Mouse (Mus musculus) kidney, postnatal 10 days (tissue): ENCODE data around the gene Zbtb20.

Experiments
- DNase-seq: peaks from one replicate; pipeline ENCODE4 v3.0.0; 2021; ENCODE audit warnings: mixed read lengths

Zbtb20 gene

DNA sequence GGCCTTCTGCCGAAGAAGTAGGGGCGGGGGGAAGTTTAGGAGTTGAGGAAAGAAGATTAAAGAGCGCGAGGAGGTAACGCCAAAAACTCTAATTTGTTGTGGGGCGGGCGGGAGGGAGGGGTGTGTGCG lies at the start of gene Zbtb20:
Gene Zbtb20, plus strand, starts transcription at position 30 of the 129 bp plus-strand sequence.
- DNase-seq = no peak

DNA sequence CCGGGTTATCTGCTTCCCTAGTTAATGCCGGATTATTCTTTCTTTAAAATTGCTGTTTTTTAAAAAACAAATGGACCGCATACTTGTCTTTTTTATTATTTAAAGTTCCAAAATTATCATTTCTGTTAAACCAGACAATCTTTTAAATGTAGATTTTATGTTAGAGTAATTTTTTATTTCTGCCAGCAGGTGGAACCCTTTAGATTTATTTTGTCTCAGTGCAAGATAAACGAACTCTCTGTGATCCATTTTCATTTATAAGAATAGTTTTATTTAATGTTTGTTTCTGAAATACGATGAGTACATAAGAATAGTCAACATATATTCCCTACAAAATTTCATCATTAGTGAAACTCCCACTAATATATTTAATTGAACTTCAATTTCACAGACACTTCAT lies 39.7 kb upstream of the Zbtb20 start:
- no peak for DNase-seq

GRCm38 (mm10) chr16:42836404-42837120 lies 39.1 kb upstream of the Zbtb20 start:
- no peak for DNase-seq

DNA sequence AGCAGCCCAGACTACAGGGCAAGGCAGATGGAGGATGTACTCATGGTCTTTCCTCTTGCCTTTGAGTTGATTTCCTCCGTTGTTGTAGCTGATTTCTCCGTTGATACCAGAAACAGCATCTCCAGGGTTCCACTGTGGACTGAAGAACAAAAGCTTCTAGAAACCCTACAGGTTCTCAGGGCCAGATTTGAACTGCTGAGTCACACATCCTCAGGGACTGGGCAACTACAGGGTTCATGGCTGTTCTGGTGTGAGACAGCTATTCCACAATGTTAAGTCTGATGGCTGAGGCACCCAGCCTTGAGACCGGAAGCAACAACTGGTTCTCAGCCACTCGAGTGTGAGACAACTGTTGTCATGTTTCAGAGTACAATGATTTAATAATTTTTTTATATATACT lies 37.5 kb upstream of the Zbtb20 start:
- DNase-seq = no peak

DNA sequence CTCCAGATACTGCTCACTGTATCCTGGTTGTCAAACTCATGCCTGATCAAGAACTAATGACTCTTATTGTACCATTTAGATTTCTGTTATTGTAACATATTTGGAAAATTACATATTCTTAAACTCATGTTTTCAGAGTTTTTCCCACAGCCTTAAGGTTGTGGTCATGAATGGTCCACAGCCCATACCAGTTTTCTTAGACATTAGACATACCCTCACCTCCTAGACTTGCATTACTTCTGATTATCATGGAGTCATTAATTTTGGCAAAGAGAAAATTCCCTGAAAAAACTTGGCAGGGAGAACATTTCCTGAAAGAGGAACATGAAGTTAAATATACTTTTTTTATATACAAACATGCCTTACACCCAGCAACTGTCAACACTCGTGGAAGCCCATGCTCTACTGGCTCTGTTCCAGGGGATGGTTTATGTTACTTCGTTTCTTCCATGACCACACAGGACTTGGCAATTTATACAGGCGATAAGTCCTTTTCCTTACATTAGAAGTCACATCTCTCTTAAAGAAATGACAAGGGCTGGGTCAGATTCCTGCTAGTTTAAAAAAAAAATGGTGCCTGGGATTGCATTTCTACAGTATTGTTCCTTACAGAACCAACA lies 18.0 kb upstream of the Zbtb20 start:
- DNase-seq = no peak

- no peak for DNase-seq
These were observed 16.4 kb upstream of the Zbtb20 start for GRCm38 (mm10) chr16:42859251-42859650.

DNA sequence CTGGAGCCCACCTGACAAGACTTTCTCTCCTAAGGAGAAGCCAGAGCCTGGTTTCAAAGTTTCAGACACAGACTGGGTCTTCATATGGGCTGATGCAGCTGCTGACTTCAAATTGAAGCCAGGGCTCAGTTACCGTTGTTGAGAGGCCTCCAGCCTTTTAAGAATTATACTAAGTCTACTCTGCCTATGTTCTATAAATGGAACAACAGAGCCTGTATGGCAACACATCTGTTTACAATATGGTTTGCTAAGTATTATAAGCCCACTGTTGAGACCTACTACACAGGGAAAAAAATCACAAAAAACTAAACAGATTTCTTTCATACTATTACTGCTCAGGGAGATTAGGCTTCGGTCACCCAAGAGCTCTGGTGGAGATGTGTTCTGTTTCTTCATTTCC lies 12.4 kb upstream of the Zbtb20 start:
- DNase-seq = no peak

DNA sequence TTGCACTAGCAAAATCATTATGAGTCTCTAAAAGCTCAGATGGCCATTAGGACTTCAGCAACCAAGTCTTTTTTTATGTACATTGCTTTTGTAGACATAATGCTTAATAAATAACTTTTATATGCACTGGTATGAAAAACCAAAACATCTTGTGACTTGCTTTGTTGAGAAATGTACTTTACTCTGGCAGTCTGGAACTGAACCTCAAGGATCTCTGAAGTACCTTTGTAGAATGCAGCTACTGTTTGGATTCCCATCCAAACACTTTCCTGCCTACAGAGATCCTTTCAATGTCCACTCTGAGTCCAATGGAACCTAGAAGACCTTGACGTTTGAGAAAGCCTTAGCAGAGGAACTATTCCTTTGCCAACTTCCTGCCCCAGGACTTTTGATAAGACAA lies 9.6 kb upstream of the Zbtb20 start:
- DNase-seq = no peak

DNA sequence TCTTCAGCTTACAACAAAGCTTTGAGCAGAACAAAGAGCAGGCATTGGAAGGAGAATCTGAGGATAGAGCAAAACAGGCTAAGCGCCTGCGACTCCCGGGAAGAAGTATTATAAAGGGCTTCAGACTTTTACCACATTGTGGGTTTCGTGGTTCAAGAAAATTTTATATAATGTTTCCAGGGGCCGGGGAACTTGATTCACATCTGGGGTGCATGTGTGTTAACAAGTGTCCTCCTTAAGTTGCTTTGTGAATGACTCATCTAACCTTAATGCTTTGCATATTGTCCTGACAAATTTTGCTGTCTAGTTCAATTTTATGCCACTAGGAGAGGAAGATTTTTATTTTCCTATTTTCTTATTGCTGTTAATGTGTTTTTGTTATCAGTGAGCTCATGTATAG lies 3.6 kb upstream of the Zbtb20 start:
- DNase-seq = no peak

- no peak for DNase-seq
These were observed 1.7 kb upstream of the Zbtb20 start for GRCm38 (mm10) chr16:42873942-42874341.

GRCm38 (mm10) chr16:42874456-42874855 lies 1.2 kb upstream of the Zbtb20 start:
- peak; percentile 70 for DNase-seq

GRCm38 (mm10) chr16:42874910-42875851 lies 500 bp upstream of the Zbtb20 start:
- DNase-seq = peak; percentile 99

GRCm38 (mm10) chr16:42876021-42877000 lies 630 bp downstream of the Zbtb20 start:
- DNase-seq = peak; percentile 90

- no peak for DNase-seq
These were observed 4.4 kb downstream of the Zbtb20 start for GRCm38 (mm10) chr16:42880046-42880445.

GRCm38 (mm10) chr16:42885538-42885937 lies 9.9 kb downstream of the Zbtb20 start:
- no peak for DNase-seq

DNA sequence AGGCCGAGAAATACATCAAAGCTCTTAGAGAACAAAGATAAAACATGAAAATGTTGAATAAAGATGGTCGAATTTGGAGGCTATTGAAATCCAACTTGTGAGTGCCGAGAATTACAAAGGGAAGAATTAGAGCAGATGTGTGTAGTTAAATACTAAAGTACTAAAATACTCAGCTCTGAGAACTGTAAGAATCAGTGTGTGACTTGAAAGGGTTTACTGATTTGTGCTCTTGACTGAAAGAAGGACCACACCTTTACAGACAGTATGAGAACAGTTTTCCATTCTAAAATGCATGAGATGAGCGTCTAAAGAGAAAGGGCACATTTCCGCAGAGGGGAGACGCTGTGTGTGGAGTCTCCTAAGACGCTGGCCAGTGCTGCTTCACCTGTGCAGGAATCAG lies 10.3 kb downstream of the Zbtb20 start:
- no peak for DNase-seq

DNA sequence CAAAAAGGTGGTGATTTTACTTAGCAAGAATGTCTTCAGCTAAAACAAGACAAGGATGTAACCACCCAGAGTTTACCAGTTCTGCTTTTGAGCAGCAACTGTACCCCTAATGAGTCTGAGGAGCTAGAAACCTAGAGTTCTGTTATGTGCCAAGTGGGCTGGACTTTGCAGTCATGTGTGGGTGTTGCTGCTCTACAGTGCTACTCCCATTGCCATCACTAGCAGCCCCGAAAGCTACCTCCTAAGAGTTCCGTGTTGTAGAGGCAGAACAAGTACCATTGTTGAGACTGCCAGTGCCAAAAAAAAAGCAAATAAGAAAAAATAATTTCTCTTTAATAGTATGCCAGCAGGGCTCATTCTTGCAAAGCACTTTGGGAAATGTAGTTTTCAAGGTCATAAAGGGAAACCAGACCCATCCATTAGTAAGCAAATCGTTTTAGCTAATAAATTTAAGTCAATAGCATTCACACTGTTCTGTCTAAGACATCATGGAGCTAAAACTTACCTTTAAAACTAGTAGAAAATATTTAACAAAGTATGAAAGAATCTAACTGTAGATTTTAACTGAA lies 21.5 kb downstream of the Zbtb20 start:
- peak; percentile 18 for DNase-seq

DNA sequence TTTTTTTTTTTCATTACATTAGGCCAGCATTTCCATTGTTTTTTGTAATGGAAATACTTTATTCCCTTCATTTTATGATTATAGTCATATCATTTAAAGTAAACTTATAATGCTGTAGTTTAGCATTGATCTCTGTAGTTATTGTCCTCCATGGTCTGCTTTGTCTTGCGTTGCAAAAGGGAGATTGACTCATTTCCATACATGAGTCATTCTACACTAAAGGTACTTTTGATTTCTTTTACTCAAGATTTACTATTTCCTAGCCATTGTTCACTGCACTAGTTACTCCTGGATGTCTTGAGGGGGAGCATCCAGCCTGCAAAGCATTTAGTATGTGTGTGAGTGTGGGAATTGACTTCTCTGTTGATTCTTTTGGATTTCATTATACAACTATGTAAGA lies 24.6 kb downstream of the Zbtb20 start:
- no peak for DNase-seq

GRCm38 (mm10) chr16:42907283-42907701 lies 31.6 kb downstream of the Zbtb20 start:
- peak; percentile 59 for DNase-seq

DNA sequence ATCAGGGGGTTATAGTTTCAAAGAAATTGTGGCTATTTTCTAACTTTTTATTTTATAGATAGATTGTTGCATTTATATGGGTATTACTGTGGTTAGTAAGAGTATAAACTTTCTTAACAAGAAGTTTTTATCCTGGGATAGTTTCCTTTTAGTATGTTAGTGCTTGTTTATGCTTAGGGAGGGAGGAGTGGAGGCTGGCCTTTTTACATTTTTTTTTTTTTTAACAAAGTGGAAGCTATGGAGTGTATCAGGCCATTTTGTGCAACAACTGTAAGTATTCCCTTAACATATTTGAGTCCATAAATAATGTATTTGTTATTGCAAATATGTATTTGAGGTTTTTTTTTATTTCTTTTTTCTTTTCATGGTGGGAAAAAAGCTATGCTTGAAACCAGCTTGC lies 32.7 kb downstream of the Zbtb20 start:
- no peak for DNase-seq

DNA sequence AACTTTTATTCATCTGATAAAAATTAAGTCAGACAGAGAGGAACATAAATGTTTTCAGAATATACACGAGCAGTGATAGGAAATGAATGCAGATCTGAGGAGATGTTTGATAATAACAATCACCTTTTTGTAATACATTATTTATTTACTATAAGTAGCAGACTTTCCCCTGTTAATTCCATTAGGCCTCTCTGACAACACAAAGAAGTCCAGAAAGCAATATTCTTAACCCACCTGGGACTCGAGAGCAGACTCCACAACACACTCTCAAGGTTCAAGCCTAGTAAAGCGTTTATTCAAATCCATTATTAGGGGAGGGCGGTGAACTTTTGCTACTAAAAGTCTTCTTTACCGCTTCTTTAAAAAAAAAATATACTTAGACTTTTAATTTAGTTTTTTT lies 33.2 kb downstream of the Zbtb20 start:
- DNase-seq = no peak

- peak; percentile 26 for DNase-seq
These were observed 34.3 kb downstream of the Zbtb20 start for GRCm38 (mm10) chr16:42910016-42910415.

- no peak for DNase-seq
These were observed 35.0 kb downstream of the Zbtb20 start for GRCm38 (mm10) chr16:42910716-42911115.
